Mouse (Mus musculus) thymus, adult 2 months (tissue): Measurements from ENCODE around the gene Usp5.

Source experiments
- CTCF ChIP-seq: fragments of 200-500 bp; IDR thresholded peaks from 2 replicates; pipeline ENCODE4 v1.5.1; 2012; ENCODE audit warnings: mild to moderate bottlenecking, control low read depth, low read length, moderate library complexity, borderline replicate concordance; ENCODE audit not compliant: control insufficient read depth, poor library complexity, insufficient read depth; ENCODE audit errors: extremely low read depth
- POLR2A ChIP-seq: fragments of 200-500 bp; IDR thresholded peaks from 2 replicates; pipeline ENCODE4 v1.6.1; 2012; ENCODE audit warnings: mild to moderate bottlenecking, low read length, control low read depth, moderate library complexity; ENCODE audit not compliant: control insufficient read depth, poor library complexity, insufficient read depth; ENCODE audit errors: extremely low read depth

DNA sequence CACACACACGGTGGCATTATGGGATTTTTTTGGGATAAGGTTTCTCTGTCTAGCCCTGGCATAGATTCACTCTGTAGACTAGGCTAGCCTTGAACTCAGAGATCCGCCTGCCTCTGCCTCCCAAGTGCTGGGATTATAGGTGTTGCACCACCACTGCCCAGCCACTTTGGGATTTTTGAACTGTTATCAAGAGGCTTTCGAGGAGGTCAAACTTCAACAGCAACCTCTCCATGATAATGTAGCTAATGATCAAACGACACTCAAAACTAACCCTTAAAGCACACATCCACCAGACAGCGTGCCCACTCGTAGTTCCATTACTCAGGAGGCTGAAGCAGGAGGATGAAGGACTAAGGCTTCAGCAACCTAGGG, 21.3 kb downstream of the Usp5 start:
- TF ChIP-seq CTCF (no peak), POLR2A (no peak)
